Mouse (Mus musculus): ENCODE results near the gene Timp4. TPM values are rescaled to one million over a fixed set of nuclear protein-coding genes. Genes with fewer than 3 reads are reported as not detected.

Timp4 gene
- polyA plus RNA-seq, 1 experiment from 2014 or later: 1.2 TPM

DNA sequence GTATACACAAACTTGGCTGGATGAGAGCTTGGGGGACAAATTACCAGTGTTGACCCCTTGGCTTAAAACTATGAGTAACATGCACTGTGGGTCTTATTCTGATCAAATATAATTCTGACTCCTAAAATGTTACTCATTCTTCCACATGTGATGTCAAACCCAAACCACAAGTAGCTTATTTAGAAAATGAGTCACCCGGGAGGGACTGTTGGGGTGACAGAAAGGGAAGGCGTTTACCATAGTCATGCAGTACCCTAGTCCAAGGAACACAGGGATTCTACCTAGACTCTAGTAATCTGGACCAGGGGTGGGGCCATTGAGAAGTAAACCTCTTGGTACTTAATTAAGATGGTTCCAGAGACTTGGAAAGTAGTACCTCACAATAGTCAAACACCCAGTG lies 32.1 kb upstream of the Timp4 start:
- no peak overlapping the region for H3K9ac ChIP-seq (ENCODE audit: low read depth, low read length)
- H3K27me3 ChIP-seq (replicated peaks; ENCODE audit: control insufficient read depth, insufficient read depth, low read length): no peaks in the 10 kb centered on the region
- H3K4me3 ChIP-seq (ENCODE audit: low read depth, low read length): no peak overlapping the region
- H3K9me3 ChIP-seq (ENCODE audit: control insufficient read depth, low read length): no peaks in the 10 kb centered on the region
- no peaks in the 10 kb centered on the region for H3K4me1 ChIP-seq (ENCODE audit: control insufficient read depth, insufficient read depth, low read length)
- DNase-seq (ENCODE audit: low spot score): no peak
- H3K4me2 ChIP-seq (ENCODE audit: low read depth, low read length): no peak overlapping the region
- no peak for ATAC-seq (ENCODE audit: low read depth)
- H3K36me3 ChIP-seq (ENCODE audit: control insufficient read depth, insufficient read depth, low read length): no peaks in the 10 kb centered on the region
- H3K27ac ChIP-seq (replicated peaks; ENCODE audit: low read depth, low read length): no peak overlapping the region
- WGBS: 82% methylated on average over 2 of the region's 2 CpGs

GRCm38 (mm10) chr6:115279639-115280038 lies 27.6 kb upstream of the Timp4 start:
- WGBS: 80% methylated on average over 2 of the region's 2 CpGs
- Histone ChIP-seq H3K36me3 (ENCODE audit: control insufficient read depth, insufficient read depth, low read length) (no peaks in the 10 kb centered on the region), H3K27me3 (replicated peaks; ENCODE audit: control insufficient read depth, insufficient read depth, low read length) (no peaks in the 10 kb centered on the region), H3K4me3 (ENCODE audit: low read depth, low read length) (no peak overlapping the region), H3K9ac (ENCODE audit: low read depth, low read length) (no peak overlapping the region), H3K4me1 (ENCODE audit: control insufficient read depth, insufficient read depth, low read length) (no peaks in the 10 kb centered on the region), H3K27ac (replicated peaks; ENCODE audit: low read depth, low read length) (no peak overlapping the region), H3K9me3 (ENCODE audit: control insufficient read depth, low read length) (no peaks in the 10 kb centered on the region), H3K4me2 (ENCODE audit: low read depth, low read length) (no peak overlapping the region)
- ATAC-seq (ENCODE audit: low read depth) (no peak), DNase-seq (ENCODE audit: low spot score) (peak; percentile 19)

GRCm38 (mm10) chr6:115278086-115278485 lies 26.1 kb upstream of the Timp4 start:
- Histone ChIP-seq H3K4me1 (ENCODE audit: control insufficient read depth, insufficient read depth, low read length) (no peaks in the 10 kb centered on the region), H3K4me2 (ENCODE audit: low read depth, low read length) (no peak overlapping the region), H3K4me3 (ENCODE audit: low read depth, low read length) (no peak overlapping the region), H3K36me3 (ENCODE audit: control insufficient read depth, insufficient read depth, low read length) (no peaks in the 10 kb centered on the region), H3K9me3 (ENCODE audit: control insufficient read depth, low read length) (no peaks in the 10 kb centered on the region), H3K9ac (ENCODE audit: low read depth, low read length) (no peak overlapping the region), H3K27ac (replicated peaks; ENCODE audit: low read depth, low read length) (no peak overlapping the region), H3K27me3 (replicated peaks; ENCODE audit: control insufficient read depth, insufficient read depth, low read length) (no peaks in the 10 kb centered on the region)
- WGBS: 61% methylated on average over 8 of the region's 8 CpGs
- DNase-seq (ENCODE audit: low spot score): no peak
- no peak for ATAC-seq (ENCODE audit: low read depth)

GRCm38 (mm10) chr6:115275116-115275815 lies 23.3 kb upstream of the Timp4 start:
- Histone ChIP-seq H3K9me3 (ENCODE audit: control insufficient read depth, low read length) (no peaks in the 10 kb centered on the region), H3K9ac (ENCODE audit: low read depth, low read length) (no peak overlapping the region), H3K4me3 (ENCODE audit: low read depth, low read length) (no peak overlapping the region), H3K4me2 (ENCODE audit: low read depth, low read length) (no peak overlapping the region), H3K27ac (replicated peaks; ENCODE audit: low read depth, low read length) (no peak overlapping the region), H3K27me3 (replicated peaks; ENCODE audit: control insufficient read depth, insufficient read depth, low read length) (no peaks in the 10 kb centered on the region), H3K36me3 (ENCODE audit: control insufficient read depth, insufficient read depth, low read length) (no peaks in the 10 kb centered on the region), H3K4me1 (ENCODE audit: control insufficient read depth, insufficient read depth, low read length) (peaks cover 3% of the 10 kb centered on the region; the same call in 1 of the 2 replicates)
- DNase-seq (ENCODE audit: low spot score) (no peak), ATAC-seq (ENCODE audit: low read depth) (no peak)
- WGBS: 94% methylated on average over 10 of the region's 10 CpGs

DNA sequence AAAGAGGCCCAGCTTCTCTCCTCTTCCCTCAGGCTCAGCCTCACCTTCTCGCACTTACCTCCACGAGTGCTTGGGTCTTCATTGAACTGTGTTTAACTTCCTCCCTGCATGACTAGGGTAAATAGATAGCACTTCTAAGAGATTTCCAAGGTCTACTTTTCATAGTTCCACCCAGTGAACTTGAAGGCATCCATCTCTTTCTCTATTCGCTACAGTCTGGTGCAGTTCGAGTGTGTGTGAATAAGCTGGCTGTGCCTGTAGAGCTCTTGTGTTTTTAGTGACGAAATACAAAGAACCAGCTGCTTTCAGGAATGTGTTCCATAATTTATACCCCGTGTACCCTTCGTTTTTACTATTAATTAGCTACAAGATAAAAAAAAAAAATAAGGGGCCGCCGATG lies 22.7 kb upstream of the Timp4 start:
- no peaks in the 10 kb centered on the region for H3K9me3 ChIP-seq (ENCODE audit: control insufficient read depth, low read length)
- no peak for ATAC-seq (ENCODE audit: low read depth)

DNA sequence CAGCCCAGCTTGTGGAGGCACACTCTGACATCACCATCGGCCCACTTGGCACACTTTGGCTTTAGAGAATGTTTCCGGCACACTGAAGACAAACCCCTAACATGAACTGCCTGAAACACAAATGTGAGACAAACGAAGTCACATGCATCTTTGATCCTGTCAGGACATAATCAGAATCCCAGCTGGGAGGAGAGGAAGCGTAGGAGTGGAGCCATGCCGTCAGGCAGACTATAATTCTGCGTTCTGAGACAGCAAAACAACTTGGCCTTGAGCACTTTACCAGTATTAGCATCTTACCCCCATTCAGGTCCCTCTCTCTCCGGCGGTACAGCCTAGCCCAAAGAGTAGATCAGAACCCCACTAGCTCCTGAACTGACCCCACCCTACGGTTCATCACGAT lies 21.3 kb upstream of the Timp4 start:
- 87% methylated on average over 10 of the region's 10 CpGs for WGBS
- no peak overlapping the region for H3K27ac ChIP-seq (replicated peaks; ENCODE audit: low read depth, low read length)
- no peaks in the 10 kb centered on the region for H3K27me3 ChIP-seq (replicated peaks; ENCODE audit: control insufficient read depth, insufficient read depth, low read length)
- H3K36me3 ChIP-seq (ENCODE audit: control insufficient read depth, insufficient read depth, low read length): no peaks in the 10 kb centered on the region
- H3K4me3 ChIP-seq (ENCODE audit: low read depth, low read length): no peak overlapping the region
- peaks cover 3% of the 10 kb centered on the region; the same call in 1 of the 2 replicates for H3K4me1 ChIP-seq (ENCODE audit: control insufficient read depth, insufficient read depth, low read length)
- ATAC-seq (ENCODE audit: low read depth) (no peak), DNase-seq (ENCODE audit: low spot score) (no peak)
- no peak overlapping the region for H3K9ac ChIP-seq (ENCODE audit: low read depth, low read length)
- H3K9me3 ChIP-seq (ENCODE audit: control insufficient read depth, low read length): no peaks in the 10 kb centered on the region
- no peak overlapping the region for H3K4me2 ChIP-seq (ENCODE audit: low read depth, low read length)

More for the DNA sequence above, 22.7 kb upstream of the Timp4 start:
- Histone ChIP-seq H3K4me3 (ENCODE audit: low read depth, low read length) (no peak overlapping the region), H3K4me1 (ENCODE audit: control insufficient read depth, insufficient read depth, low read length) (peaks cover 3% of the 10 kb centered on the region; the same call in 1 of the 2 replicates), H3K36me3 (ENCODE audit: control insufficient read depth, insufficient read depth, low read length) (no peaks in the 10 kb centered on the region), H3K4me2 (ENCODE audit: low read depth, low read length) (no peak overlapping the region), H3K27ac (replicated peaks; ENCODE audit: low read depth, low read length) (no peak overlapping the region), H3K27me3 (replicated peaks; ENCODE audit: control insufficient read depth, insufficient read depth, low read length) (no peaks in the 10 kb centered on the region), H3K9ac (ENCODE audit: low read depth, low read length) (no peak overlapping the region)
- 72% methylated on average over 9 of the region's 9 CpGs for WGBS
- DNase-seq (ENCODE audit: low spot score): no peak

GRCm38 (mm10) chr6:115271866-115272271 lies 19.9 kb upstream of the Timp4 start:
- Histone ChIP-seq H3K9ac (ENCODE audit: low read depth, low read length) (no peak overlapping the region), H3K27me3 (replicated peaks; ENCODE audit: control insufficient read depth, insufficient read depth, low read length) (no peaks in the 10 kb centered on the region), H3K4me3 (ENCODE audit: low read depth, low read length) (no peak overlapping the region), H3K36me3 (ENCODE audit: control insufficient read depth, insufficient read depth, low read length) (no peaks in the 10 kb centered on the region), H3K9me3 (ENCODE audit: control insufficient read depth, low read length) (no peaks in the 10 kb centered on the region), H3K4me2 (ENCODE audit: low read depth, low read length) (no peak overlapping the region), H3K4me1 (ENCODE audit: control insufficient read depth, insufficient read depth, low read length) (peaks cover 3% of the 10 kb centered on the region; the same call in 1 of the 2 replicates), H3K27ac (replicated peaks; ENCODE audit: low read depth, low read length) (no peak overlapping the region)
- WGBS: 5% methylated on average over 4 of the region's 4 CpGs
- ATAC-seq (ENCODE audit: low read depth) (peak; percentile 45; the same call in 1 of the 2 replicates), DNase-seq (ENCODE audit: low spot score) (peak; percentile 59)

DNA sequence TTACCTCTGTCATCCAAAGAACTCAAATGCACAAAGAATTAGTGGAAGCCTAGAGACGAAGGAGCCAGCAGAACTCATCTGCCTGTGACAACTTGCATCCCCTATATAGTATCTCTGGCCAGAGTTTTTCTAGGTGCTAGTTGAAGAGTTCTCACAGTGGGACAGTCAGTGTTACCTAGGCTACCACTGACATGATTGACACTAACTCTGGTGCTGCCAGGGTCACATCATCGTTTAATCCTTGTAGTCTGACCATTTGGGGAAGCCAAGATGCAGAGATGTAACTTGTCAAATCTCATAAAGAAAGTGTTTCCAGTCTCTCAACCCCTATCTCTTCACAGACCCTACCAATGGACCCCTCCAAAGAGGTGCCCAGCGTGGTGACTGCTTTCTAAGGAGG lies 19.3 kb upstream of the Timp4 start:
- no peaks in the 10 kb centered on the region for H3K27me3 ChIP-seq (replicated peaks; ENCODE audit: control insufficient read depth, insufficient read depth, low read length)
- H3K4me2 ChIP-seq (ENCODE audit: low read depth, low read length): no peak overlapping the region
- no peak overlapping the region for H3K9ac ChIP-seq (ENCODE audit: low read depth, low read length)
- peaks cover 3% of the 10 kb centered on the region; the same call in 1 of the 2 replicates for H3K4me1 ChIP-seq (ENCODE audit: control insufficient read depth, insufficient read depth, low read length)
- DNase-seq (ENCODE audit: low spot score) (no peak), ATAC-seq (ENCODE audit: low read depth) (no peak)
- no peaks in the 10 kb centered on the region for H3K9me3 ChIP-seq (ENCODE audit: control insufficient read depth, low read length)
- H3K36me3 ChIP-seq (ENCODE audit: control insufficient read depth, insufficient read depth, low read length): no peaks in the 10 kb centered on the region
- H3K27ac ChIP-seq (replicated peaks; ENCODE audit: low read depth, low read length): no peak overlapping the region
- no peak overlapping the region for H3K4me3 ChIP-seq (ENCODE audit: low read depth, low read length)
- WGBS: 59% methylated on average over 3 of the region's 3 CpGs

DNA sequence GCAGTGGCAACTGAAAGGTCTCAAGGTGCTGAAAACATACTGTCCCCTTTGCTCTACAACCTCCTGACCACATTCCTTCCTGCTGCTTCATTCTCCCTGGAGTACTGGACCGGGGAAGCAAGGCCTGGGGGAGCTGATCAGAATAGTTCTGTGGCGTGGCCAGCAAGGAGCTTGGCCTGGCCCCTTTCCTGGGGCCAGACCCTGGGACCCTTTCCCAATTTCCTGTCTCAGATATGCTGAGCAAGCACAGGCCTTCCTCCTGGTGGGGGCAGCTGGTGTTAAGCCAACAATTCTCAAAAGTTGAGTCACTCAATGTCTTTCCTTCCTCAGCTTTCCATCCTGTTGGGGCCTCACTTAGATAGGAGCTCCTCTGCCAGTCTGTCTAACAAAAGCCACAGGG lies 18.1 kb upstream of the Timp4 start:
- DNase-seq (ENCODE audit: low spot score) (no peak), ATAC-seq (ENCODE audit: low read depth) (no peak)
- H3K27ac ChIP-seq (replicated peaks; ENCODE audit: low read depth, low read length): no peak overlapping the region
- H3K27me3 ChIP-seq (replicated peaks; ENCODE audit: control insufficient read depth, insufficient read depth, low read length): no peaks in the 10 kb centered on the region
- peaks cover 3% of the 10 kb centered on the region; the same call in 1 of the 2 replicates for H3K4me1 ChIP-seq (ENCODE audit: control insufficient read depth, insufficient read depth, low read length)
- H3K4me2 ChIP-seq (ENCODE audit: low read depth, low read length): no peak overlapping the region
- no peaks in the 10 kb centered on the region for H3K36me3 ChIP-seq (ENCODE audit: control insufficient read depth, insufficient read depth, low read length)
- no peak overlapping the region for H3K4me3 ChIP-seq (ENCODE audit: low read depth, low read length)
- H3K9ac ChIP-seq (ENCODE audit: low read depth, low read length): no peak overlapping the region
- WGBS: 43% methylated on average over 2 of the region's 2 CpGs
- no peaks in the 10 kb centered on the region for H3K9me3 ChIP-seq (ENCODE audit: control insufficient read depth, low read length)
